Mouse (Mus musculus) forebrain, embryonic 12.5 days (tissue): ENCODE data around the gene Dclk2. TPM values are rescaled to one million over a fixed set of nuclear protein-coding genes. Genes with fewer than 3 reads are reported as not detected.

Experiments used
- ATAC-seq: fragments of 200-750 bp; cut with Nextera tagmentation; 2 replicates; pipeline ENCODE4 v1.8.0; 2017; ENCODE audit warnings: moderate TSS enrichment; ENCODE audit not compliant: low FRiP score
- H3K27ac ChIP-seq: fragments of 300-500 bp; sonication (generic); 2 replicates; pipeline ENCODE4 v1.5.1; 2016; ENCODE audit warnings: mild to moderate bottlenecking
- H3K27me3 ChIP-seq: fragments of 300-500 bp; sonication (generic); 2 replicates; pipeline ENCODE4 v1.6.1; 2016; ENCODE audit warnings: mild to moderate bottlenecking
- H3K36me3 ChIP-seq: fragments of 300-500 bp; sonication (generic); replicated peaks from 2 replicates; pipeline ENCODE4 v1.6.1; 2016; ENCODE audit warnings: mild to moderate bottlenecking
- H3K4me1 ChIP-seq: fragments of 300-500 bp; sonication (generic); 2 replicates; pipeline ENCODE4 v1.6.1; 2016
- H3K4me2 ChIP-seq: fragments of 300-500 bp; sonication (generic); 2 replicates; pipeline ENCODE4 v1.6.1; 2016; ENCODE audit warnings: mild to moderate bottlenecking, moderate library complexity
- H3K4me3 ChIP-seq: fragments of 300-500 bp; sonication (generic); replicated peaks from 2 replicates; pipeline ENCODE4 v1.5.1; 2016; ENCODE audit warnings: mild to moderate bottlenecking
- H3K9ac ChIP-seq: fragments of 300-500 bp; sonication (generic); 2 replicates; pipeline ENCODE4 v1.6.1; 2016; ENCODE audit warnings: mild to moderate bottlenecking
- H3K9me3 ChIP-seq: fragments of 300-500 bp; sonication (generic); 2 replicates; pipeline ENCODE4 v1.6.1; 2016
- WGBS: fragments of 180-500 bp; shearing (Covaris S2); methylation state at CpG from one replicate; pipeline ENCODE4 v1.1.7; 2016; 5-methylcytosine and 5-hydroxymethylcytosine counted together
- polyA plus RNA-seq: library from polyadenylated mRNA; unstranded; fragments of >200 nt; fragmentation: Nextera tagmentation; extraction: Ambion mirVana; gene quantifications from 2 replicates; pipeline ENCODE4 v1.2.1, GENCODE M21; 2016

The Dclk2 gene
- polyA plus RNA-seq, 1 experiment from 2014 or later: 79.3 TPM

- no peak overlapping the region for H3K27ac ChIP-seq
- peaks cover 32% of the 10 kb centered on the region for H3K4me1 ChIP-seq
- no peak overlapping the region for H3K9ac ChIP-seq
- peak overlapping the region; percentile 72 for H3K4me2 ChIP-seq
- H3K36me3 ChIP-seq: peaks cover 7% of the 10 kb centered on the region; the same call in 1 of the 2 replicates
- no peak for ATAC-seq
- no peaks in the 10 kb centered on the region for H3K9me3 ChIP-seq
- H3K27me3 ChIP-seq: no peaks in the 10 kb centered on the region
- WGBS: 75% methylated on average over 18 of the region's 18 CpGs
- H3K4me3 ChIP-seq: peak overlapping the region; percentile 71
Observed at GRCm38 (mm10) chr3:86921181-86921975, 726 bp upstream of the Dclk2 start.

- H3K27ac ChIP-seq: peak overlapping the region; percentile 94
- H3K4me3 ChIP-seq: peak overlapping the region; percentile 71
- H3K9me3 ChIP-seq: no peaks in the 10 kb centered on the region
- peaks cover 32% of the 10 kb centered on the region for H3K4me1 ChIP-seq
- peak overlapping the region; percentile 72 for H3K4me2 ChIP-seq
- H3K36me3 ChIP-seq: peaks cover 7% of the 10 kb centered on the region; the same call in 1 of the 2 replicates
- no peaks in the 10 kb centered on the region for H3K27me3 ChIP-seq
- peak overlapping the region; percentile 88 for H3K9ac ChIP-seq
- WGBS: under 1% methylated on average over 61 of the region's 61 CpGs
- ATAC-seq: peak; percentile 60
Observed at GRCm38 (mm10) chr3:86919641-86920342, 860 bp downstream of the Dclk2 start.

DNA sequence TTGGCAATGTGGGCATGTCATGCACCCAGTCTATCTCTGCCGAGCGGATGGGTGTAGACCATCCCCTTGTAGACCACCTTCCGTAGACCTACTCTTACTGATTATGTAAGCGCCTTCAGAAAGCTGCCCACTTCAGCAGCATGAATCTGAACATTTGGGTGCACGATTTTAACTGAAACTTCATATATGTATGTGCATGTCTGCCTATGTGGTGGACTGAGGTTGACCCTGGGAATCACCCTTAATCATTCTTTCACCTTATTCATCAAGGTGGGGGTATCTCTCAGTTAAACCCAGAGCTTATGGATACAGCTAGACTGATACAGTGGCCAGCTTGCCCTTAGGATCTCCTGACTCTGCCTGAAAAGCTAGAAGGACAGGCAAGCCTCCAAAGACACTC lies 3.6 kb downstream of the Dclk2 start:
- Histone ChIP-seq H3K27ac (no peak overlapping the region), H3K4me2 (peak overlapping the region; percentile 72), H3K27me3 (no peaks in the 10 kb centered on the region), H3K9me3 (no peaks in the 10 kb centered on the region), H3K36me3 (peaks cover 7% of the 10 kb centered on the region; the same call in 1 of the 2 replicates), H3K9ac (no peak overlapping the region), H3K4me3 (no peak overlapping the region; the same call in 1 of the 2 replicates), H3K4me1 (peaks cover 32% of the 10 kb centered on the region)
- ATAC-seq: no peak
- WGBS: 95% methylated on average over 5 of the region's 5 CpGs

DNA sequence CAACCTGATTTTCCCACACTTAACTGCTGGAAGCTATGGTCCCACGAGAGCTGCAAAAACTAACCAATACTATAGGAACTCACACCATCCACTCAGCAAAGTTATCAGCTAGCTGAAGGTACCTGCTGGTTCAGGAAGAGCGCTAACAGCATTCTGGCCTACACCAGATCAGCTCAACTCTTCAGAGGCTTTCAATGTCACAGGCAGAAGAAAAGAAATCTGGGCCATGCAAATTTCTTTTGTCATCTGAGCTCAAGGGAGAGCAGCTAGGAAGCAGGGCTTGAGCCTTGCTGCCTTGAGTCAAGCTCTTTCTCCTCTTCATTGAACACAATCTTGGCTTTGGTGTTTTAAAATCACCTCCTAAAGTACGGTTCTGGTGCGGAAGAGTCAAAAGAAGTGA lies 4.0 kb downstream of the Dclk2 start:
- peak overlapping the region; percentile 72 for H3K4me2 ChIP-seq
- H3K9me3 ChIP-seq: no peaks in the 10 kb centered on the region
- no peaks in the 10 kb centered on the region for H3K27me3 ChIP-seq
- H3K4me1 ChIP-seq: peaks cover 32% of the 10 kb centered on the region
- H3K27ac ChIP-seq: no peak overlapping the region
- no peak overlapping the region for H3K9ac ChIP-seq
- 89% methylated on average over 4 of the region's 4 CpGs for WGBS
- H3K4me3 ChIP-seq: peak overlapping the region; percentile 10; the same call in 1 of the 2 replicates
- no peak for ATAC-seq
- H3K36me3 ChIP-seq: peaks cover 7% of the 10 kb centered on the region; the same call in 1 of the 2 replicates

DNA sequence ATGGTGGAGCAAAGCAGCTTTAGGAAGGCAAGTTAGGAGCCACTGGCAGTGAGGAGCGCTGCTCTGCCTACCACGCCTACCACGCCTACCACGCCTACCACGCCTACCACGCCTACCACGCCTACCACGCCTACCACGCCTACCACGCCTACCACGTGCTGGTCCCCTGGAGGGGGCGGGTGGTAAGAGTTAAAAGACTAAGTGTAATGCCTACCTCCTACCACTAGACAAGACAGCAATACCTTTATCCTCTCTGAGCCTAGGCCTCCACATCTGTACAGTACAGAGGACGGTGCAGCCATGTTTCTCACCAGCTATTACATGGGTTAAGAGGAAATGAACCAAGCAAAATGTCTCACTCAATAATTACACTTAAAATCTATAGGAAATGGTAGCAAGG lies 5.4 kb downstream of the Dclk2 start:
- ATAC-seq: no peak
- H3K4me3 ChIP-seq: no peak overlapping the region
- no peak overlapping the region for H3K27ac ChIP-seq
- no peak overlapping the region for H3K4me2 ChIP-seq
- no peaks in the 10 kb centered on the region for H3K9me3 ChIP-seq
- peaks cover 28% of the 10 kb centered on the region for H3K4me1 ChIP-seq
- H3K27me3 ChIP-seq: no peaks in the 10 kb centered on the region
- no peak overlapping the region for H3K9ac ChIP-seq
- peaks cover 7% of the 10 kb centered on the region; the same call in 1 of the 2 replicates for H3K36me3 ChIP-seq
- 67% methylated on average over 13 of the region's 13 CpGs for WGBS

GRCm38 (mm10) chr3:86914316-86914715 lies 6.3 kb downstream of the Dclk2 start:
- 71% methylated on average over 3 of the region's 3 CpGs for WGBS
- H3K4me1 ChIP-seq: peaks cover 28% of the 10 kb centered on the region

DNA sequence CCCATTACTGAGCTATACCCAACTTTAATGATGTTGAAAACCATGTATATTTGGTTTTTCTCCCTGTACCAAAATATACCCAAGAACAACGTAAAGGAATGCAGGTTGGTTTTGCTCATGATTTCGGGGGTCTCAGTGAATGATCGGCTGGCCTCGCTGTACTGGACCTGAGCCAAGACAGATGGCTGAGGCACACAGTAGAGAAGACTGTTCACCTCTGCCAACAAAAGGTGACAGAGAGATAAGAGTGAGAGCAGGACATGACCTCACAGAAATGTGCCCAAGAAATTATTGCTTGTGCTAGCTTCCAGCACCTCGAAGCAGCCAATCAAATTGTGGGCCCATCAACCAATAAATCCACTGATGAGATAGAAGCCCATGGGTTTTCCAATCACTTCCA lies 22.3 kb downstream of the Dclk2 start:
- ATAC-seq: no peak
- WGBS: 96% methylated on average over 5 of the region's 5 CpGs
- no peak overlapping the region for H3K4me2 ChIP-seq
- peaks cover 5% of the 10 kb centered on the region for H3K4me1 ChIP-seq
- no peak overlapping the region for H3K4me3 ChIP-seq
- H3K27me3 ChIP-seq: no peaks in the 10 kb centered on the region
- no peak overlapping the region for H3K27ac ChIP-seq
- H3K9me3 ChIP-seq: no peaks in the 10 kb centered on the region
- no peak overlapping the region for H3K9ac ChIP-seq
- H3K36me3 ChIP-seq: peaks cover 24% of the 10 kb centered on the region

More at GRCm38 (mm10) chr3:86914316-86914715, 6.3 kb downstream of the Dclk2 start:
- Histone ChIP-seq H3K4me2 (no peak overlapping the region), H3K27me3 (no peaks in the 10 kb centered on the region), H3K4me3 (no peak overlapping the region), H3K36me3 (peaks cover 7% of the 10 kb centered on the region; the same call in 1 of the 2 replicates), H3K9ac (no peak overlapping the region), H3K27ac (no peak overlapping the region), H3K9me3 (no peaks in the 10 kb centered on the region)
- ATAC-seq: no peak

- Histone ChIP-seq H3K27me3 (no peaks in the 10 kb centered on the region), H3K4me2 (no peak overlapping the region), H3K36me3 (peaks cover 19% of the 10 kb centered on the region), H3K27ac (0 out of 2 replicates have a peak overlapping the region, but pooled peaks have one; percentile 54), H3K9me3 (no peaks in the 10 kb centered on the region), H3K4me3 (no peak overlapping the region), H3K9ac (no peak overlapping the region), H3K4me1 (peaks cover 5% of the 10 kb centered on the region)
- no peak for ATAC-seq
- 50% methylated on average over 8 of the region's 8 CpGs for WGBS
Observed at GRCm38 (mm10) chr3:86897551-86897950, 23.1 kb downstream of the Dclk2 start.

GRCm38 (mm10) chr3:86897066-86897465 lies 23.6 kb downstream of the Dclk2 start:
- Histone ChIP-seq H3K4me2 (no peak overlapping the region), H3K4me1 (peaks cover 5% of the 10 kb centered on the region), H3K9ac (no peak overlapping the region), H3K27me3 (no peaks in the 10 kb centered on the region), H3K4me3 (no peak overlapping the region), H3K9me3 (no peaks in the 10 kb centered on the region), H3K27ac (0 out of 2 replicates have a peak overlapping the region, but pooled peaks have one; percentile 54), H3K36me3 (peaks cover 15% of the 10 kb centered on the region)
- ATAC-seq: no peak
- 85% methylated on average over 9 of the region's 9 CpGs for WGBS

DNA sequence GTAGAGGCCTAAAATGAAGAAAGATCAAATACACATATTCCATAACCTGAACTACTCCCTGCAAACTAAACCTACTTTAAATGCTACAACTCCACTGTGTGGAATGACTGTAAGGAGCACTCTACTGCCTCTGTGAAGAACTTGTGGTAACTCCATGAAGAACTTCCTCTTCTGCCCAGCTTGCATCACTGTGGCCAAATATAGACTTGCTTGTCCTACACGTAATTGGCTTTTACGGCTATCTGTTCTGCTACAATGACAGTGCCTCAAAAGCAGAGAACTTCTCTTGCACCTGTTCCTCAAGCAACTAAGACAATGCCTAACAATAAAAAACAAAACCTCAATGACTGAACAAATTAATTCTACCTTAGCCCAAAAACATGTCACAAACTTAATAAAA lies 26.2 kb downstream of the Dclk2 start:
- H3K9me3 ChIP-seq: no peaks in the 10 kb centered on the region
- no peak for ATAC-seq
- 90% methylated on average over 2 of the region's 2 CpGs for WGBS
- H3K4me3 ChIP-seq: no peak overlapping the region
- no peaks in the 10 kb centered on the region for H3K27me3 ChIP-seq
- no peak overlapping the region for H3K4me2 ChIP-seq
- peaks cover 10% of the 10 kb centered on the region for H3K4me1 ChIP-seq
- no peak overlapping the region for H3K27ac ChIP-seq
- 0 out of 2 replicates have a peak, but pooled peaks cover 2% of the 10 kb centered on the region for H3K36me3 ChIP-seq
- no peak overlapping the region for H3K9ac ChIP-seq

GRCm38 (mm10) chr3:86887512-86887911 lies 33.1 kb downstream of the Dclk2 start:
- ATAC-seq: no peak

DNA sequence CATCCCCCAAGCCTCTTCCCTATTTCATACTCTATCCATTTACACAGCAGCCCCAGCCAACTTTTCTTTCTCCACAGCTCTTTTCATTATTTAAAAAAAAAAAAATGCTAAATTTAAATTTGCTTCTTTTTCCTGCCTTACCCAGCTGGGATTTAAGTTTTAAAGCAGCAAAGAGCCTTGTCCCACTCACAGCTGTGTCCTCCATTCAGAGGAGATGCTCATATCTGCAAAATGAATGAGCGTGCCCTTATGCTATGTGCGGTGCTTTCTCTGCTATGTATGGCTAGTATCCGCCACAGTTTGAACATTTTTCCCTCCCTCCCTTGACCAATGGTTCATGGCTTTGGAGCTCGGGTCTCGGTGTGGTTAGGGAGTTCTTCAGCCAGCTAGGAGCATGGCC lies 35.5 kb downstream of the Dclk2 start:
- no peak overlapping the region for H3K9ac ChIP-seq
- 95% methylated on average over 5 of the region's 5 CpGs for WGBS
- H3K27ac ChIP-seq: no peak overlapping the region
- no peaks in the 10 kb centered on the region for H3K9me3 ChIP-seq
- no peak for ATAC-seq
- H3K36me3 ChIP-seq: no peaks in the 10 kb centered on the region
- no peak overlapping the region for H3K4me2 ChIP-seq
- H3K27me3 ChIP-seq: no peaks in the 10 kb centered on the region
- H3K4me3 ChIP-seq: no peak overlapping the region
- H3K4me1 ChIP-seq: peaks cover 22% of the 10 kb centered on the region

More at GRCm38 (mm10) chr3:86887512-86887911, 33.1 kb downstream of the Dclk2 start:
- H3K9ac ChIP-seq: no peak overlapping the region
- H3K4me2 ChIP-seq: no peak overlapping the region
- H3K4me3 ChIP-seq: no peak overlapping the region
- no peaks in the 10 kb centered on the region for H3K9me3 ChIP-seq
- no peaks in the 10 kb centered on the region for H3K27me3 ChIP-seq
- H3K4me1 ChIP-seq: peaks cover 18% of the 10 kb centered on the region
- H3K27ac ChIP-seq: no peak overlapping the region
- no peaks in the 10 kb centered on the region for H3K36me3 ChIP-seq
